10 mouse cellular contexts compared by ENCODE assay signal in genomic region chr11:64436791-64437298, GRCm38 (mm10). TPM values are rescaled to one million over a fixed set of nuclear protein-coding genes. Genes with fewer than 3 reads are reported as not detected.
A peak's percentile ranks its signal among the peaks of the same experiment; 100 is the strongest.
DNase-seq lines count a peak whose midpoint lies in the region; ATAC-seq and TF ChIP-seq lines count a peak whose summit lies in the region.
"Had no signal": no experiment of that assay in that cellular context is flagged by ENCODE, and none has a peak within 500 bp of the region (broad histone marks: within the 10 kb centered on the region; RNA-seq: fewer than 3 reads in every experiment).

No protein-coding gene starts in this region.

- peaks cover 18% of the 10 kb centered on the region for H3K4me1 ChIP-seq in heart, postnatal 0 days (ENCODE audit: control insufficient read depth, insufficient read depth)
- peaks cover 20% of the 10 kb centered on the region for H3K4me1 ChIP-seq in embryonic facial prominence, embryonic 13.5 days
- H3K4me1 ChIP-seq in intestine, embryonic 14.5 days (replicated peaks; ENCODE audit: control insufficient read depth, insufficient read depth, low read length): peaks cover 7% of the 10 kb centered on the region
- peaks cover 23% of the 10 kb centered on the region for H3K4me1 ChIP-seq in midbrain, embryonic 15.5 days

- TF ChIP-seq CTCF in heart, postnatal 0 days (IDR thresholded peaks at IDR 0.05; ENCODE audit: low read depth): no peak

- H3K9ac ChIP-seq in heart, postnatal 0 days (replicated peaks; ENCODE audit: low read depth, low read length): no peak overlapping the region
- H3K9ac ChIP-seq in embryonic facial prominence, embryonic 13.5 days: peak overlapping the region; percentile 82
- peak overlapping the region; percentile 58; the same call in 1 of the 2 replicates for H3K9ac ChIP-seq in intestine, embryonic 14.5 days (ENCODE audit: low read length)
- 0 out of 2 replicates have a peak overlapping the region, but pooled peaks have one; percentile 49 for H3K9ac ChIP-seq in midbrain, embryonic 15.5 days

- DNase-seq in heart, postnatal 0 days (ENCODE audit: low spot score): no peak
- no peak for DNase-seq in heart, adult 8-10 months (ENCODE audit: low spot score)
- DNase-seq in intestine, embryonic 14.5 days (ENCODE audit: low spot score): no peak
- no peak for DNase-seq in frontal cortex, adult 2 months (ENCODE audit: extremely low spot score in 1 of 2, low spot score in 1 of 2)
- DNase-seq in left cerebral cortex, postnatal 14 days (ENCODE audit: low spot score in 2 of 2): no peak
- no peak for DNase-seq in B cell, adult 2 months
- DNase-seq: thymus, adult 2 months had no signal

- H3K9me3 ChIP-seq in heart, postnatal 0 days (replicated peaks; ENCODE audit: control insufficient read depth, low read length): no peaks in the 10 kb centered on the region
- H3K9me3 ChIP-seq in embryonic facial prominence, embryonic 13.5 days: 0 out of 2 replicates have a peak, but pooled peaks cover 2% of the 10 kb centered on the region
- no peaks in the 10 kb centered on the region for H3K9me3 ChIP-seq in intestine, embryonic 14.5 days (ENCODE audit: control insufficient read depth, low read length)
- H3K9me3 ChIP-seq in midbrain, embryonic 15.5 days: no peaks in the 10 kb centered on the region

- intact Hi-C loops in left cerebral cortex, postnatal 14 days (cut with DNase I): loop anchor here (10.0 kb wide), 1 partner anchor 362 kb away; the partner anchor contains the start of gene Cox10

- no peak for ATAC-seq in heart, postnatal 0 days (ENCODE audit: insufficient read depth, low read depth)
- no peak for ATAC-seq in embryonic facial prominence, embryonic 13.5 days (ENCODE audit: insufficient number of reproducible peaks, insufficient read depth, low FRiP score, low TSS enrichment, low read depth)
- no peak for ATAC-seq in intestine, embryonic 14.5 days (replicated peaks; ENCODE audit: low FRiP score, low TSS enrichment, low read depth)
- no peak for ATAC-seq in midbrain, embryonic 15.5 days (replicated peaks)

- no peak for TF ChIP-seq EP300 in heart, postnatal 0 days (IDR thresholded peaks at IDR 0.05; ENCODE audit: low read depth)

- peak overlapping the region; percentile 52 for H3K4me3 ChIP-seq in heart, postnatal 0 days (ENCODE audit: low read depth, low read length)
- H3K4me3 ChIP-seq in embryonic facial prominence, embryonic 13.5 days: peak overlapping the region; percentile 63
- peak overlapping the region; percentile 45 for H3K4me3 ChIP-seq in intestine, embryonic 14.5 days (ENCODE audit: low read depth, low read length)
- peak overlapping the region; percentile 53 for H3K4me3 ChIP-seq in midbrain, embryonic 15.5 days

- H3K27me3 ChIP-seq in heart, postnatal 0 days (ENCODE audit: control insufficient read depth, insufficient read depth, low read length): peaks cover 60% of the 10 kb centered on the region
- H3K27me3 ChIP-seq in embryonic facial prominence, embryonic 13.5 days: peaks cover 14% of the 10 kb centered on the region
- peaks cover 38% of the 10 kb centered on the region for H3K27me3 ChIP-seq in intestine, embryonic 14.5 days (replicated peaks; ENCODE audit: control insufficient read depth, insufficient read depth, low read length)
- peaks cover 7% of the 10 kb centered on the region for H3K27me3 ChIP-seq in midbrain, embryonic 15.5 days (replicated peaks)

- H3K4me2 ChIP-seq in heart, postnatal 0 days (ENCODE audit: low read depth, low read length): peak overlapping the region; percentile 81; the same call in 1 of the 2 replicates
- peak overlapping the region; percentile 98 for H3K4me2 ChIP-seq in embryonic facial prominence, embryonic 13.5 days
- peak overlapping the region; percentile 94 for H3K4me2 ChIP-seq in intestine, embryonic 14.5 days (ENCODE audit: low read length)
- peak overlapping the region; percentile 94 for H3K4me2 ChIP-seq in midbrain, embryonic 15.5 days

- 30% methylated on average over 5 of the region's 5 CpGs for WGBS in heart, postnatal 0 days
- WGBS in embryonic facial prominence, embryonic 13.5 days: 11% methylated on average over 5 of the region's 5 CpGs
- WGBS in intestine, embryonic 14.5 days: 23% methylated on average over 5 of the region's 5 CpGs
- WGBS in midbrain, embryonic 15.5 days: 14% methylated on average over 5 of the region's 5 CpGs

- no peaks in the 10 kb centered on the region for H3K36me3 ChIP-seq in heart, postnatal 0 days (replicated peaks; ENCODE audit: control insufficient read depth, insufficient read depth, low read length)
- H3K36me3 ChIP-seq in embryonic facial prominence, embryonic 13.5 days: no peaks in the 10 kb centered on the region
- H3K36me3 ChIP-seq in intestine, embryonic 14.5 days (ENCODE audit: control insufficient read depth, insufficient read depth, low read length): no peaks in the 10 kb centered on the region
- no peaks in the 10 kb centered on the region for H3K36me3 ChIP-seq in midbrain, embryonic 15.5 days (replicated peaks)

- H3K27ac ChIP-seq in heart, postnatal 0 days (ENCODE audit: low read depth): no peak overlapping the region
- no peak overlapping the region; the same call in 1 of the 2 replicates for H3K27ac ChIP-seq in embryonic facial prominence, embryonic 13.5 days
- H3K27ac ChIP-seq in intestine, embryonic 14.5 days (ENCODE audit: low read depth): no peak overlapping the region
- no peak overlapping the region for H3K27ac ChIP-seq in midbrain, embryonic 15.5 days

RNA-seq across cellular contexts. Expression of gene F930015N05Rik, which starts 0.4 kb away (rescaled TPM):
- total RNA-seq in heart, postnatal 0 days (2014; rRNA removed; ENCODE audit: low replicate concordance): not detected in 2 replicates
- polyA plus RNA-seq in heart, postnatal 0 days (2015; fragmentation: Nextera tagmentation; extraction: Ambion mirVana): not detected in 2 replicates
- under 1 TPM in 1 of 4 experiments, not detected in 3; 0.22 TPM for total RNA-seq in heart, adult 8-10 months (2022)
- polyA plus RNA-seq in embryonic facial prominence, embryonic 13.5 days (2015; fragmentation: Nextera tagmentation; extraction: Ambion mirVana): 1.0 and 2.5 TPM in 2 replicates
- polyA plus RNA-seq in intestine, embryonic 14.5 days (2014; fragmentation: Nextera tagmentation; extraction: Ambion mirVana): 0.71 and 0.72 TPM in 2 replicates
- polyA plus RNA-seq in midbrain, embryonic 15.5 days (2015; fragmentation: Nextera tagmentation; extraction: Ambion mirVana): 1.6 and 2.6 TPM in 2 replicates
- 1.2 and 1.5 TPM in 2 replicates for polyA plus RNA-seq in frontal cortex, adult 2 months (2012; rRNA removed)
- total RNA-seq in left cerebral cortex, postnatal 14 days (2021): under 1 TPM in 1 of 2 experiments, not detected in 1; 0.31 TPM
- polyA plus RNA-seq: erythroblast, embryonic 14.5 days had no signal

RNA-seq across cellular contexts. Expression of gene Hs3st3a1, which starts 1.7 kb away (rescaled TPM):
- total RNA-seq in heart, postnatal 0 days (2014; rRNA removed; ENCODE audit: low replicate concordance): 0.50 and 1.5 TPM in 2 replicates
- 0.03 and 0.05 TPM in 2 replicates for polyA plus RNA-seq in heart, postnatal 0 days (2015; fragmentation: Nextera tagmentation; extraction: Ambion mirVana)
- total RNA-seq in heart, adult 8-10 months (2022): under 1 TPM; 0.19 to 0.44 (median 0.29) TPM
- polyA plus RNA-seq in embryonic facial prominence, embryonic 13.5 days (2015; fragmentation: Nextera tagmentation; extraction: Ambion mirVana): 3.0 and 3.7 TPM in 2 replicates
- 1.9 and 2.5 TPM in 2 replicates for polyA plus RNA-seq in intestine, embryonic 14.5 days (2014; fragmentation: Nextera tagmentation; extraction: Ambion mirVana)
- polyA plus RNA-seq in midbrain, embryonic 15.5 days (2015; fragmentation: Nextera tagmentation; extraction: Ambion mirVana): 1.8 and 1.9 TPM in 2 replicates
- polyA plus RNA-seq in frontal cortex, adult 2 months (2012; rRNA removed): 4.1 and 4.8 TPM in 2 replicates
- under 1 TPM; 0.44 to 0.55 TPM for total RNA-seq in left cerebral cortex, postnatal 14 days (2021)
- polyA plus RNA-seq: erythroblast, embryonic 14.5 days had no signal
